Mouse (Mus musculus) megakaryocyte, adult 5-6 weeks (primary cell): ENCODE measurements around the gene Fads1. TPM values are rescaled to one million over a fixed set of nuclear protein-coding genes. Genes with fewer than 3 reads are reported as not detected.
"Not testable (repeated sequence)": the region's sequence is repeated elsewhere in the genome, so short reads cannot be mapped to it uniquely, and the experiment has no call there.

Source experiments
- ATAC-seq: 2 replicates; pipeline ENCODE4 v1.8.0; 2016; ENCODE audit warnings: mild to moderate bottlenecking, inconsistent platforms; ENCODE audit not compliant: poor library complexity, severe bottlenecking
- total RNA-seq, 2 experiments: library from RNA; stranded (forward) in 1 of 2; stranded (reverse) in 1 of 2; fragments of 153-499, 151-499 nt in 1 of 2; fragments of 221-1000, 200-1000 nt in 1 of 2; gene quantifications; 2 replicates each; pipeline versions ENCODE4 v1.2.3 to v1.2.4; 2015 to 2017

The Fads1 gene
- total RNA-seq (2015) = 12.3 and 12.6 TPM in 2 replicates
- total RNA-seq (2017) = 5.3 and 9.6 TPM in 2 replicates

- ATAC-seq = peak; percentile 96
Measured at GRCm38 (mm10) chr19:10182670-10183298, at the start of gene Fads1. Gene Fads1, plus strand, starts transcription at chr19:10182888.

- no peak for ATAC-seq
Measured at GRCm38 (mm10) chr19:10134692-10135091, 48.0 kb upstream of the Fads1 start.

DNA sequence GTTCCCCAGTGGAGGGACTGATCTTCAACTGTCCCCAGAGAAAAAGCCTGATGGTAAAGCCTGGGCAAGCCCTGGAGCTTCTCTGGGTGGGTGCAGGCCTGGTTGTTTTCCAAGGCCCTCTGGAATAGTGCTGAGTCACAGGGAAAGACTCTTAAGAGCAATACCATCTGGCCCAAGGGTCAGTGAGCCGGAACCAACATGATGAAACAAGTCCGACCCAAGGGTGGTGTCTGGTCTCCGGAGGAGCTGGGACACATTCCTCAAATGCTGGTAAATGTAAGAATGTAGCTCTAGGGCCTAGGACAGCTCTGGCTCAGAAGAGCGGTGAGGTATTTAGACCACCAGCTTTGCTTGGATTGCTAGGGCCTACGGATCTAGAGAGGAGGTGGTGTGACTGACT lies 45.3 kb upstream of the Fads1 start:
- no peak for ATAC-seq

- no peak for ATAC-seq
Measured at GRCm38 (mm10) chr19:10139736-10140135, 43.0 kb upstream of the Fads1 start.

- ATAC-seq = no peak
Measured at GRCm38 (mm10) chr19:10143667-10144066, 39.0 kb upstream of the Fads1 start.

DNA sequence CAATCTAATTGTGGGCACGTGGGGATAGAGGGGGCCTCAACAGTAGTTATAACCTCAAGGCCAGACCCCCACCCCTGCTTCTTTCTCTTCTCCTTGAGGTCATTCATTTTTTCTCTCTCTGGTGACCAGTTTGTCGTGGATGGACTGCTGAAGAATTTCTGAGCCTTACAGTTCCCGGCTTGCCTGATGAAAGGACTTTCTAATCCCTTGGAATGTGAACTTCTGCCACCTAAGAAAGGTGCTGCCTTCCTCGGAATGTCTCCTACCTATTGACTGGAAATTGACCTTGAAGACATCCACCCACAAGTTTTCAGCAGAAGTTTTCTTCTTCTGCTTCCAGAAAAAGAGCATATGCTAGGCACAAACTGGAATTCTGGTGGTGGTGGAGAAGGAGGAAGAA lies 38.2 kb upstream of the Fads1 start:
- no peak for ATAC-seq

- no peak for ATAC-seq
Measured at GRCm38 (mm10) chr19:10148555-10148954, 34.1 kb upstream of the Fads1 start.

DNA sequence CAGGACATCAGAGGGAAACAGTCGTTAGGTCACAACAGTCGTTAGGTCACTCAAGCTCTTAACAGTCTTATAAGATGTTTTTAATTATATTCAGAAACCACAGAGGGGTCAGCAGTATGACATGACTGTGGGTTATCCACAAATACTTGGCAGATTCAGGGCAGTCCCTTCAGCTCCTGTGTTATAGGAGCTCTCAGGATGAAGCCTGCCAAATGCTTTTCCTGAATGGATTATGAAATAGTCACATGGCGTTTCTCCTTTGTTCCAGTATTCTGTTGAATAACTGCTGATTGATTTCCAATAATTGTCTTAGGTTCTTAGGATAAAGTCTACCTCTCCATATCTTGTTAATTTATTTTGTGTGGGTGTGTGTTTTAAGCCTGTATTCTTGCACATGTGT lies 33.5 kb upstream of the Fads1 start:
- ATAC-seq = no peak

GRCm38 (mm10) chr19:10157725-10158124 lies 25.0 kb upstream of the Fads1 start:
- no peak for ATAC-seq

GRCm38 (mm10) chr19:10163896-10164295 lies 18.8 kb upstream of the Fads1 start:
- ATAC-seq = no peak

DNA sequence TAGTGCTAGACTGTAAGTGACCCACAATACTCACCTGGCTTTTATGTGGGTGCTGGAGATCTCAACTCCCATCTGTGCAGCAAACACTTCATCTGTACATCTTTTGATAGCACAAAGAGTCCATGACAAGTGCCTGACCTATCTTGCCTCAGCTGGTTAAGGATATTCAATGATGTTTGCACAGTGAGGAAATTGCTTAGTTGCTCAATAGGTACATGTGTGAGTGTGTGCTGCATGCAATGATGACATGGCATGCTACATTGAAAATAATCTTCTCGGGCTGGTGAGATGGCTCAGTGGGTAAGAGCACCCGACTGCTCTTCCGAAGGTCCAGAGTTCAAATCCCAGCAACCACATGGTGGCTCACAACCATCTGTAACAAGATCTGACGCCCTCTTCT lies 16.8 kb upstream of the Fads1 start:
- ATAC-seq = 0 out of 2 replicates have a peak, but pooled peaks have one; percentile 21

- ATAC-seq = no peak
Measured at GRCm38 (mm10) chr19:10167112-10167511, 15.6 kb upstream of the Fads1 start.

DNA sequence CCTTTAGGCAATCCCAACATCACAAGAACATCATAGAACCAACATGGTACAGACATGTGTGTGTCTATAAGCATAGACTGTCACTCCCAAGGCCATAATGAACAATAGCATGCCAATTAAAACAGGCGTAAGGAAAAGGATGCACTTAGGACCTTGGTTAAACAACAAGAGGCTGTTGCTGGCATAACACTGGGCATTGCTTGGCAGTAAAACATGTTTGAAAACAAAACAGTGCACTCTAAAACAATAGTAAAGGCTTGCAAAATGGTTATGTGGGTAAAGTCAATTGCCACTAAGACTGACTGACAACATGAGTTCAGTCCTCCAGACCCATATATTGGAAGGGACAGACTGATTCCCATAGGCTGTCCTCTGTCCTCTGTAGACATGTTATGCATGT lies 14.7 kb upstream of the Fads1 start:
- ATAC-seq = no peak

DNA sequence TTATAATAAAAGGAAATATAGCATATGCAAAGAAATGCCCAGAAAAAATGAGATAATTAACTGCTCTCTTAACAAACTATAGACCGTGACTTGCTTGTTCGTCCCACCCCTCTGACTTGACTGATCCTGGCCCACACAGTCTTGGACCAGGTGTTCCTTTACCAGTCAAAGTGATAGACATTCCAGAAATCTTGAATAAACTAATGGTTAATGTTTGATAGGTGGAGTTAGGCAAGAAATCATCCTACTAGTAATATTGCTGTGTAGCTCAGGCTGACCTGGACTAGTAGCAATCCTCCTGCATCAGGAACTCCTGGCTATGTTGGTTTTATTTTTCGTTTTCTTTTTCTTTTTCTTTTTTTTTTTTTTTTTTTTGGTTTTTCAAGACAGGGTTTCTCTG lies 14.2 kb upstream of the Fads1 start:
- no peak for ATAC-seq

- ATAC-seq = no peak
Measured at GRCm38 (mm10) chr19:10169179-10169578, 13.5 kb upstream of the Fads1 start.

DNA sequence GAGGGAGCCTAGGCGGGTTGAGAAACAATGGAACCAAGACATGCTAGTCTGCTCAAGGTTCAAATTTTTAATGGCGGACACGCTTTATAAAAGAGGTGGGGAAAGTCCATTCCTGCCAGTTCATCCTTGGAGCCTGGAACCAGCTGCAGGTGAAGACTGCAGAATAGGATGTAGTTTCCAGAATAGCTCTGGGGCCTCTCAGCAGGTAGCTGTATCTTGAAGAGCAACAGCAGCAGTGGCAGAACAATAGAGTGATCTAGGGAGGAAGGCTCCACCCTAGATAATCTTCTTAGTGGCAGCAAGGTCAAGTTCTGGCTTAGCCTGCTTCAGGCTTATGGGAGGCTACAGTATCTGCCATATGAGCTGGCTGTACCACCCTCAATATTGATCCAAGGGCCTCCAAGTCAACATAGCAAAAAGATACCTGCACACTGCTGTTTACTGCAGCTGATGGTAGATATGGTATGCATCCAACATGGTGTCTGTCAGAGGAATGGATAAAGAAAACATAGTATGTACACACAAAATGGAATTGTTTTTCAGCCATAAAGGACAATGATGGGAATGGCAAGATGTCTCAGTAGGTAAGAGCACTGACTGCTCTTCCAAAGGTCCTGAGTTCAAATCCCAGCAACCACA lies 12.9 kb upstream of the Fads1 start:
- ATAC-seq = not testable (repeated sequence)

- ATAC-seq = no peak
Measured at GRCm38 (mm10) chr19:10170466-10170865, 12.2 kb upstream of the Fads1 start.

DNA sequence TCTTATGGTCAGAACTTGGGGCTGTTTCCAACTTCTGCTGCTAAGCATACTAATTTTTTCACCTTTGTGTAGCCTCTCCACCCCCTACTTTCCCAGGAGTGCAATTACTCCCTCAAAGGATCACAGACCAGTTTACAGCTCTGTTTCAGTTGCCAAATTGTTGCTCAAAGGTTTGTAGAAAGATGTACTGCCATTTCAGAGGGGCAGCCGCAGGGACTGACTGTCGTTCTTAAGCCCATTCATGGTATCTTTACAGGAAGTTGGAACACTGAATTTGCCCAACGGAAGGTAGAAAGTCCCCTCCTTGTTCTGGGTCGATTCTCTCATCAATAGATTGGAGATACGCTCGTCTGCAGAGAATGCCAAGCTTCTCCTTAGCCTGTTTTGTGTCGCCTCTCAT lies 11.3 kb upstream of the Fads1 start:
- no peak for ATAC-seq

- peak; percentile 39; the same call in 1 of the 2 replicates for ATAC-seq
Measured at GRCm38 (mm10) chr19:10171846-10172245, 10.8 kb upstream of the Fads1 start.

GRCm38 (mm10) chr19:10173116-10173718 lies 9.5 kb upstream of the Fads1 start:
- ATAC-seq = peak; percentile 78

GRCm38 (mm10) chr19:10173844-10174539 lies 8.7 kb upstream of the Fads1 start:
- peak; percentile 74 for ATAC-seq

DNA sequence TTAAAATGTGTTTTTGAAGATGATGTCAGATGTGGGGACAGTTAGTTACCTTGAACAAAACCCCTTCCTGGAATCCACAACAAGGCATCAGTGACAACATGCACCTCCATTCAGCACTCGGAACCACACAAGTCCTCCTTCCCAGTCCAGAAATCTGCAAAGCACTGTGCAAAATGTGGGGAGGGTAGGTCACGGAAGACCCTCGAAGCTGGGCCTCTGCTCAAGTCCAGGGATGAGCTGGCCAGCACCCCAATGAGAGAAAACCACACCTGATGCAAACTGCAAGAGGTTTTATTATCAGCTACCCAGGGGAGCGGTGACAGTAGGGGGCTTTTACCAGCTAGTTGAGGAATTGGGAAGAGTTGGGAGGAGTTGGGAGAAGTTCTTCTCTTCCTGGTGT lies 7.7 kb upstream of the Fads1 start:
- ATAC-seq = no peak
